Mouse (Mus musculus): Measurements from ENCODE around the gene Smim13.

DNA sequence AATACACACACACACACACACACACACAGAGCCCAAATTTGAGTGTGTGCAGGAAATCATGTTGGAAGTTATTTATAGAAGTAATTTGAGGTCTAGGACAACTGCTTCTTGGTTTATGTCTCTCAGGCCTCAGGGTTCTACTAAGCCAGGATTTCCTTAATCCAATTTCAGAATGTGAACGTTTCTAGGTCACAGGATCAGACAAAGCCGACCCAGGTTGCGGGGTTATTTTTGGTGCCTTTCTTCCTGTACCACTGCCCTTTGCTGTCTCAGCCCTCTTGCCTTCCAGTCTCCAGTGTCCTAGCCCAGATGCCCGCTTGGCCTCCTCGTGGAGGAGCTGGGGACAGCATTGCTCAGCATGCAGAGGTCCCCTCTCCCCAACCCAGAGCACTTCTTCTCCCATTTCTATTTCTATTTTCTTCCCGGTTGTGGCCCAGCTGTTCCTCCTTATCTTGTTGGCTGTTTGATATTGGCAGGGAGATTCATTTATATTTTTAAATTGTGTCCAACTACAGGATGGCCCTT is 5.3 kb upstream of the Smim13 start:
- TF ChIP-seq EP300 (IDR thresholded peaks at IDR 0.05; ENCODE audit: insufficient read depth, low read depth, low read length) (no peak), POLR2A (IDR thresholded peaks at IDR 0.05; ENCODE audit: insufficient read depth, low read depth, low read length) (no peak), CTCF (IDR thresholded peaks at IDR 0.05) (peak; percentile 42)

All from heart, adult 2 months (tissue).